ENCODE assay signal across 17 mouse cellular contexts in genomic region chr2:118604091-118604490, GRCm38 (mm10). TPM values are rescaled to one million over a fixed set of nuclear protein-coding genes. Genes with fewer than 3 reads are reported as not detected.
"Had no signal": no experiment of that assay in that cellular context is flagged by ENCODE, and none has a peak within 500 bp of the region (broad histone marks: within the 10 kb centered on the region; RNA-seq: fewer than 3 reads in every experiment).

No protein-coding gene starts in this region.

- H3K4me3 ChIP-seq: liver, embryonic 13.5 days; liver, embryonic 15.5 days; lung, embryonic 15.5 days; midbrain, embryonic 12.5 days; myocyte; neural tube, embryonic 12.5 days had no signal

- H3K9ac ChIP-seq: liver, embryonic 13.5 days; liver, embryonic 15.5 days; lung, embryonic 15.5 days; midbrain, embryonic 12.5 days; neural tube, embryonic 12.5 days had no signal

- H3K27ac ChIP-seq: liver, embryonic 13.5 days; liver, embryonic 15.5 days; lung, embryonic 15.5 days; midbrain, embryonic 12.5 days; neural tube, embryonic 12.5 days had no signal

- DNase-seq: liver, embryonic 13.5 days; lung, postnatal 10 days; midbrain, embryonic 14.5 days; right cerebral cortex, postnatal 25 days; right cerebral cortex, postnatal 4 days; spleen, adult 18-20 months; thymus, adult 18-20 months; thymus, postnatal 14 days; thymus, postnatal 36 days had no signal

- H3K9me3 ChIP-seq: liver, embryonic 13.5 days; liver, embryonic 15.5 days; lung, embryonic 15.5 days; midbrain, embryonic 12.5 days; neural tube, embryonic 12.5 days had no signal

- H3K27me3 ChIP-seq: liver, embryonic 13.5 days; liver, embryonic 15.5 days; lung, embryonic 15.5 days; midbrain, embryonic 12.5 days; neural tube, embryonic 12.5 days had no signal

- H3K4me2 ChIP-seq: liver, embryonic 11.5 days; liver, embryonic 13.5 days; liver, embryonic 15.5 days; lung, embryonic 15.5 days; midbrain, embryonic 12.5 days; neural tube, embryonic 12.5 days had no signal

- ATAC-seq: midbrain, embryonic 16.5 days had no signal

RNA-seq across cellular contexts. Expression of gene Pak6, which starts 59.0 kb away (rescaled TPM):
- total RNA-seq: megakaryocyte, adult 5-6 weeks had no signal
